Mouse (Mus musculus): ENCODE results near the gene Zfp618.

- TF ChIP-seq CTCF (IDR thresholded peaks at IDR 0.05; ENCODE audit: borderline replicate concordance, insufficient read depth, low read length) (no peak), POLR2A (IDR thresholded peaks at IDR 0.05; ENCODE audit: low read depth, low read length) (no peak)
These were observed 13.1 kb downstream of the Zfp618 start for GRCm38 (mm10) chr4:62978501-62978911.

Data from embryonic fibroblast, embryonic 13.5 days (primary cell).